Mouse (Mus musculus) hindbrain, embryonic 13.5 days (tissue): ENCODE results near the gene Vezt. TPM values are rescaled to one million over a fixed set of nuclear protein-coding genes. Genes with fewer than 3 reads are reported as not detected.

Experiments
- ATAC-seq: fragments of 200-750 bp; cut with Nextera tagmentation; 2 replicates; pipeline ENCODE4 v1.8.0; 2017; ENCODE audit warnings: moderate TSS enrichment; ENCODE audit not compliant: low FRiP score
- H3K27ac ChIP-seq: fragments of 300-500 bp; sonication (generic); 2 replicates; pipeline ENCODE4 v1.5.1; 2015; ENCODE audit warnings: inconsistent platforms, mild to moderate bottlenecking, moderate library complexity
- H3K27me3 ChIP-seq: fragments of 300-500 bp; sonication (generic); 2 replicates; pipeline ENCODE4 v1.6.1; 2015; ENCODE audit warnings: mild to moderate bottlenecking, inconsistent platforms
- H3K36me3 ChIP-seq: fragments of 300-500 bp; sonication (generic); 2 replicates; pipeline ENCODE4 v1.6.1; 2015; ENCODE audit warnings: mild to moderate bottlenecking, inconsistent platforms
- H3K4me1 ChIP-seq: fragments of 300-500 bp; sonication (generic); replicated peaks from 2 replicates; pipeline ENCODE4 v1.6.1; 2015; ENCODE audit warnings: inconsistent platforms
- H3K4me2 ChIP-seq: fragments of 300-500 bp; sonication (generic); 2 replicates; pipeline ENCODE4 v1.6.1; 2015; ENCODE audit warnings: inconsistent platforms, mild to moderate bottlenecking, moderate library complexity
- H3K4me3 ChIP-seq: fragments of 300-500 bp; sonication (generic); 2 replicates; pipeline ENCODE4 v1.5.1; 2015; ENCODE audit warnings: mild to moderate bottlenecking, inconsistent platforms
- H3K9ac ChIP-seq: fragments of 300-500 bp; sonication (generic); 2 replicates; pipeline ENCODE4 v1.6.1; 2015; ENCODE audit warnings: mild to moderate bottlenecking, inconsistent platforms
- H3K9me3 ChIP-seq: fragments of 300-500 bp; sonication (generic); 2 replicates; pipeline ENCODE4 v1.6.1; 2016; ENCODE audit warnings: inconsistent platforms
- WGBS: fragments of 180-500 bp; shearing (Covaris S2); methylation state at CpG from one replicate; pipeline ENCODE4 v1.1.7; 2015; 5-methylcytosine and 5-hydroxymethylcytosine counted together
- polyA plus RNA-seq: library from polyadenylated mRNA; unstranded; fragments of >200 nt; fragmentation: Nextera tagmentation; extraction: Ambion mirVana; gene quantifications from 2 replicates; pipeline ENCODE4 v1.2.1, GENCODE M21; 2015

Vezt gene
- polyA plus RNA-seq, 1 experiment from 2014 or later, result 65.4 TPM

DNA sequence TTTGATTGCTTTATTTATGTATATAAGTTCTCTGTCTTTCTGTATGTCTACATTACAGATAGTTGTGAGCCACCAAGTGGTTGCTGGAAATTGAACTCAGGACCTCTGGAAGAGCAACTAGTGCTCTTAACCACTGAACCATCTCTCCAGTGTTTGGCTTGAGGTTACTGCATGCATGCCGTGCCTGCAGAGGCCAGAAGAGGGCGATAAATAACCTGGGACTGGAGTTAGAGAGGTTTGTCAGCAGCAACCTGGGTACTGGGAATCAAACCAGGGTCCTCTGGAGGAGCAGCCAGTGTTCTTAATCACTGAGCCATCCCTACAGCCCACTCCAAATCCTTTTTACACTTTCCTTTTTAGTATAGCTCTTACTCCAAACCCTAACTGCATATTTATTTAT lies 118.8 kb downstream of the Vezt start:
- no peaks in the 10 kb centered on the region for H3K9me3 ChIP-seq
- H3K27me3 ChIP-seq, result no peaks in the 10 kb centered on the region
- 76% methylated on average over 2 of the region's 2 CpGs for WGBS
- no peak overlapping the region for H3K4me2 ChIP-seq
- no peak overlapping the region for H3K27ac ChIP-seq
- no peak overlapping the region for H3K4me3 ChIP-seq
- no peak overlapping the region for H3K9ac ChIP-seq
- ATAC-seq, result no peak
- H3K4me1 ChIP-seq, result 0 out of 2 replicates have a peak, but pooled peaks cover 3% of the 10 kb centered on the region
- H3K36me3 ChIP-seq, result no peaks in the 10 kb centered on the region

DNA sequence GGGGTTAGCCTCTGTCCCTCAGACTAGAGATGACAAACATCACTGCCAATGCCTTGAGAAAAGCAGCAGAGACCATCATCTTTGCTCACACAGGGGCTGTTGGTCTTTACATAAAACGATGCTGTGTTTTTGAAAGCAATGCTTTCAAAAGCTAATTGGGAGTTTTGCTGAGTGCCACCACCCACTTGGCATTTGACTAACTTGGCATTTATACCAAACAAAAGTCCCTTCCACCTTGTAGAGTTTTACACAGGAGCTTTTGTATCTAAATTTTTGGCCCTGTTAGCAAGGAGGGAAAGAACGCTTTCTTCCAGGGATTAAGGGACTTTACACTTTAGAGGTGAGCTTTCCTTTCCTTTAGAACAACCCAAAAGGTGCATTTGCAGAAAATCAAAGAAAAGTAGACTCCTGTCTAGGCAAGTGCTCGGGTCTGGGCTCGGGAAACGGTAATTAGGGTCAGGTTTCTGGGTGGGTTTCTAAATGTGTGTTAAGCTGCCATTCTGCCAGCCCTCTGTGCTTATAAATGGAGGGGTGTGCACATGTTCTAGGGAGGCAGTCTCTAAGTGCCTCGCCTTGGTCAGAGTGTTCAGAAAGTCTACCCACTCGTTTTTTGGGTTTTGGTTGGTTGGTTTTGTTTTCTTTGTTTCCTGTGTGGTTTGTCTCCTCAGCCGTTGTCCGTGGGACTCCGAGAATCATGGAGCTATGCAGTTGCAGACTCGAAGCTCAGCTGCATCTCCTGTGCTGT lies 119.9 kb downstream of the Vezt start:
- ATAC-seq, result no peak
- no peak overlapping the region for H3K27ac ChIP-seq
- H3K4me2 ChIP-seq, result no peak overlapping the region
- H3K9me3 ChIP-seq, result no peaks in the 10 kb centered on the region
- no peak overlapping the region for H3K4me3 ChIP-seq
- H3K9ac ChIP-seq, result no peak overlapping the region
- H3K27me3 ChIP-seq, result no peaks in the 10 kb centered on the region
- H3K36me3 ChIP-seq, result no peaks in the 10 kb centered on the region
- WGBS, result 44% methylated on average over 11 of the region's 11 CpGs
- H3K4me1 ChIP-seq, result 0 out of 2 replicates have a peak, but pooled peaks cover 3% of the 10 kb centered on the region

DNA sequence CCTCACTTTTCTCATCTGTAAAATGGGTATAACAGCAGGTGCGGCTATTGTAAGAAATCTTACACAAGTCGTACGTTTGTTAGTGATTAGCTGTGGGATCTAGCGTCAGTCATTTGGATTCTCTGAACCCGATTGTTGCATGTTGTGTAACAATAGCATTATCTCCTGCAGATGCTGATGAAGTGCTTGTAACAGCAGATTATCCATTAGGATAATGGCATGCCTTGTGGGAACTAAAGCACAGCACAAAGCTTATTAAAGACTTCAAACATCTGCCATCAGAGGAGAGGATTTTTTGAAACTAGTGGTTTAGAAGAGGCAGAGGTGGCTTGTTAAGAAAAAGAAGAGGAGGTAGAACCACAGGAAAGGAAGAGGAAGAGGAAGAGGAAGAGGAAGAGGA lies 122.1 kb downstream of the Vezt start:
- Histone ChIP-seq H3K9me3 (no peaks in the 10 kb centered on the region), H3K4me1 (no peaks in the 10 kb centered on the region), H3K36me3 (no peaks in the 10 kb centered on the region), H3K9ac (no peak overlapping the region), H3K27me3 (no peaks in the 10 kb centered on the region), H3K4me3 (no peak overlapping the region), H3K4me2 (no peak overlapping the region), H3K27ac (no peak overlapping the region)
- ATAC-seq, result no peak
- 84% methylated on average over 5 of the region's 5 CpGs for WGBS

- H3K27ac ChIP-seq, result no peak overlapping the region
- H3K4me1 ChIP-seq, result no peaks in the 10 kb centered on the region
- H3K9ac ChIP-seq, result no peak overlapping the region
- 84% methylated on average over 1 of the region's 1 CpGs for WGBS
- H3K4me3 ChIP-seq, result no peak overlapping the region
- H3K9me3 ChIP-seq, result no peaks in the 10 kb centered on the region
- ATAC-seq, result no peak
- no peak overlapping the region for H3K4me2 ChIP-seq
- no peaks in the 10 kb centered on the region for H3K36me3 ChIP-seq
- H3K27me3 ChIP-seq, result no peaks in the 10 kb centered on the region
These were observed 122.7 kb downstream of the Vezt start for GRCm38 (mm10) chr10:93912917-93913316.

DNA sequence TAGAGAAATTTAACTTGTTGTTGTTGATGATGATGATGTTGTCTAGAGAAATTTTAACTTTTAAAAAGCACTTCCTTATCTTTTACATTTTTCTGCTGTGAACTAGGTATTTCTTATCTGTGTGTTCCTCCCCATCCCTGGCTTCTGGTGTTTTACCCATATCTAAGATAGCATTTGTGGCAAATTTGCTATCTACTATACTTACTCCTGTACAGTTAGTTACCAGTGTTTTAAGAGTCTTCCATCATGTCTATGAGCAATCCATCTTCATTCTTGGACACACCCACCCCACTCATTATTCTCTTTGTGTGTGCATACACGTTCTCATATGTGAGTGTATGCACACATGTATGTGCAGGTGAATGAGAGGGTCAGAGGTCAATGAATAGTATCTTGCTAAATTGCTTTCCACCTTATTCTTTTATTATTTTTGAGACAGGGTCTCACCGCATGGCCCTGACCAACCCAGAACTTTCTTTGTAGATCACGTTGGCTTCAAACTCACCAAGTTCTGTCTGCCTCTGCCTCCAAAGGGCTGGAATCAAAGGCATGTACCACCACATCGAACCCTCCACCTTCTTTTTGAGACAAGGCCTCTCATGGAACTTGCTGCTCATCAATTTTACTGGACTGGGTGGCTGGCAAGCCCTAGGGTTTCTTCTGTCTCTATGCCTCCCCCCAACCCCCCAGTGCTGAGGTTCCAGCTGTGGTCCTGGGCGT lies 123.3 kb downstream of the Vezt start:
- Histone ChIP-seq H3K4me2 (no peak overlapping the region), H3K9me3 (no peaks in the 10 kb centered on the region), H3K36me3 (no peaks in the 10 kb centered on the region), H3K27ac (no peak overlapping the region), H3K4me3 (no peak overlapping the region), H3K4me1 (no peaks in the 10 kb centered on the region), H3K27me3 (no peaks in the 10 kb centered on the region), H3K9ac (no peak overlapping the region)
- 82% methylated on average over 5 of the region's 5 CpGs for WGBS
- no peak for ATAC-seq

GRCm38 (mm10) chr10:93911326-93911725 lies 124.3 kb downstream of the Vezt start:
- no peak overlapping the region for H3K4me3 ChIP-seq
- H3K9ac ChIP-seq, result no peak overlapping the region
- 90% methylated on average over 5 of the region's 5 CpGs for WGBS
- no peak overlapping the region for H3K4me2 ChIP-seq
- no peaks in the 10 kb centered on the region for H3K4me1 ChIP-seq
- H3K27ac ChIP-seq, result no peak overlapping the region
- no peaks in the 10 kb centered on the region for H3K9me3 ChIP-seq
- no peaks in the 10 kb centered on the region for H3K36me3 ChIP-seq
- no peak for ATAC-seq
- H3K27me3 ChIP-seq, result no peaks in the 10 kb centered on the region

DNA sequence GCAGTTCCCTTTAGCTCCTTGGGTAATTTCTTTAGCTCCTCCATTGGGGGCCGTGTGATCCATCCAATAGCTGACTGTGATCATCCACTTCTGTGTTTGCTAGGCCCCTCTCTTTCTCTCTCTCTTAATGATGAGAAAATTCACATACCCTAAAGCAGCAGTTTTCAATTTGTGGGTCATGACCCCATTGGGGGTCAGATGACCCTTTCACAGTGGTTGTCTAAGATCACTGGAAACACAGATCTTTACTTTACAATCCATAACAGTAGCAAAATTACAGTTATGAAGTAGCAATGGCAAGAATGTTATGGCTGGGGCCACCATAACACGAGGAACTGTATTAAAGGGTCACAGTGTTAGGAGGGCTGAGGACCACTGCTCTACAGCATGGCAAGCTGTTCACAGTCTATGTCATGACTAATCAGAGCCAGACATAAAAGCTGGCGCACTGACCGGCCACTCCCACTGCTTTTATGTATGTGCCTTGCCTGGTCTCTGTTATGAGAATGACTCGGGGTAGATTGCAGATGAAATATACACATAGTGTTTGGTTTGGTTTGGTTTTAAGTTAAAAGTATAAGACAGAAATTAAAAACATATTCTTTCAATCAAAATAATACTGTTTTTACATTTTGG lies 125.7 kb downstream of the Vezt start:
- Histone ChIP-seq H3K27ac (no peak overlapping the region), H3K4me3 (no peak overlapping the region), H3K9ac (no peak overlapping the region), H3K36me3 (no peaks in the 10 kb centered on the region), H3K4me1 (no peaks in the 10 kb centered on the region), H3K27me3 (no peaks in the 10 kb centered on the region), H3K4me2 (no peak overlapping the region), H3K9me3 (no peaks in the 10 kb centered on the region)
- ATAC-seq, result no peak
- WGBS, result 75% methylated on average over 5 of the region's 5 CpGs

DNA sequence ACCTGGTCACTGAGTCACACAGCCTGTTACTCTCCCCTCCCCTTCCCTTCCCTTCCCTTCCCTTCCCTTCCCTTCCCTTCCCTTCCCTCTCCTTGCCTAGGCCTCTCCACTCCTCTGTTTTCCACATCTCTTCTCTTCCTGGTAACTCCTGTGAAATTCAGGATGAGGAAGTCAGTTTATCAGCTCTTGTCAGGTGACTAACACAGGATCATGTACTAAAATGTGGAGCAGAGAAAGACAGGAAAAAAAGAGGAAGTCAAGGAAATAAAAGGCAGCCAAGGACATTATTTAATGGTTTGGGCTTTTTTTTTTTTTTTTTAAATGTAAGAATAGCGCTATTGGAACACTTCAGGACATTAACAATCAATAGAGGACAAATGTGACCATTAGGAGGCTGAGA lies 126.6 kb downstream of the Vezt start:
- Histone ChIP-seq H3K4me3 (no peak overlapping the region), H3K9ac (no peak overlapping the region), H3K4me2 (no peak overlapping the region), H3K4me1 (no peaks in the 10 kb centered on the region), H3K9me3 (no peaks in the 10 kb centered on the region), H3K27ac (no peak overlapping the region), H3K27me3 (no peaks in the 10 kb centered on the region), H3K36me3 (no peaks in the 10 kb centered on the region)
- ATAC-seq, result no peak
- WGBS, result 100% methylated on average over 1 of the region's 1 CpGs

DNA sequence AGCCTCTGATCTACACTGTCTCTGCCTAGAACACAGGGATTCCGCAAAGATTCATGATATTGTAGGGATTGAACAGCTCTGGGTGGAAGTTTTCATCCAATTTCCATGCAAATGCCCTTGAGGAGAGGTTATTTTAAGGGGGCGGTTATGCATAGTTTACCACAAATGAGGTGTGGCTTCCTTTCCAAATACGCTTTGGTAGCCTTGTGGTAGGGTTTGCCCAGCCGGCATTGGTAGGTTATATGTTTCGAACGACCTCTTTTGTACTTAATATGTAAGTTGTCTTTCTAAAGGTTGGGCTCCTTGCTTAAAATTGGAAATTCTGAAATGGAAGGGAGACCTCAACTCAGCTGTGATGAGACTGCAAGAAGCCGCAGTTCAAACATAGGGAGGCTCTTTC lies 127.1 kb downstream of the Vezt start:
- no peaks in the 10 kb centered on the region for H3K36me3 ChIP-seq
- no peak overlapping the region for H3K4me3 ChIP-seq
- no peak for ATAC-seq

DNA sequence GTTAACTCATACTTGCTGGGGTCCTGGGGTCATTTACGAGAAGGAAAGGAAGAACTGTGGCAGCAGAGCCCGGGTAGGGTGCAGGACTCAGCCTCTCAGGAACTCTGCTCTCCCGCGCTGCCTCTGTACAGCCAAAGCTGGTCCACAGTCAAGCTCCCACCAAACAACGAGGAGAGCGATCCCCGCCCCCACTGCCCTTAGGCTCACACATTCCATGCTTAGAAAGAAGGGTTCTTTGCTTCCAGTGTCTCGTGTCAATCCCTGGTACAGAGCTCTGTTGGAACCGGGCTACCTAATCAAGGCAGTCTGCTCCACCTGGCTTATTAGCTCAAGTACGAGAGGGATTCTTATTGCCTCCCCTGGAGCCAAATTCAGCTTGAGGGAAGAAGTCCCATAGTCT lies 128.2 kb downstream of the Vezt start:
- 63% methylated on average over 10 of the region's 10 CpGs for WGBS
- Histone ChIP-seq H3K36me3 (no peaks in the 10 kb centered on the region), H3K9me3 (no peaks in the 10 kb centered on the region), H3K4me2 (no peak overlapping the region), H3K9ac (no peak overlapping the region), H3K4me3 (no peak overlapping the region), H3K27me3 (no peaks in the 10 kb centered on the region), H3K4me1 (no peaks in the 10 kb centered on the region), H3K27ac (no peak overlapping the region)
- no peak for ATAC-seq

More for the DNA sequence above, 127.1 kb downstream of the Vezt start:
- no peaks in the 10 kb centered on the region for H3K4me1 ChIP-seq
- 96% methylated on average over 7 of the region's 7 CpGs for WGBS
- no peak overlapping the region for H3K4me2 ChIP-seq
- no peaks in the 10 kb centered on the region for H3K9me3 ChIP-seq
- no peak overlapping the region for H3K27ac ChIP-seq
- no peaks in the 10 kb centered on the region for H3K27me3 ChIP-seq
- no peak overlapping the region for H3K9ac ChIP-seq

DNA sequence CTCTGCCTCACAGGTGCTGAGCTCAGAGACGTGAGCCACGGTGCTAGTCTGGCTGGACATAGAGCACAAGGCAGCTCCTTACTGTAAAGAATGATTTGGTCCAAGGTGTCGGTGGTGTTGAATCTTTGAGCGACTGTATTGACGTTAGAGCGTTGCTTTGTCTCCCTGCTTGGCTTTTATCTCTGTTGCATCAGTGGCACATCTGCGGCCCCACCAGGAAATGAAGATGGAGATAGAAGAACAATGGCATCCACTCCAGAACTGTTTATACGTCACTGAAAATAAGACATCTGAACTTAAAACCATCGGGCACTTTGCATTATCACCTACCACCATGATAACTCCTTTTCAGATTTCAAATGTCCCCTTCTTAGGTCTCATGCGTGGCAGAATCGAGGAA lies 135.7 kb downstream of the Vezt start:
- Histone ChIP-seq H3K27ac (no peak overlapping the region), H3K9me3 (no peaks in the 10 kb centered on the region), H3K36me3 (no peaks in the 10 kb centered on the region), H3K4me1 (no peaks in the 10 kb centered on the region), H3K9ac (no peak overlapping the region), H3K4me3 (no peak overlapping the region), H3K4me2 (no peak overlapping the region), H3K27me3 (no peaks in the 10 kb centered on the region)
- no peak for ATAC-seq
- 91% methylated on average over 11 of the region's 11 CpGs for WGBS

- Histone ChIP-seq H3K9me3 (no peaks in the 10 kb centered on the region), H3K9ac (no peak overlapping the region), H3K36me3 (no peaks in the 10 kb centered on the region), H3K4me2 (no peak overlapping the region), H3K4me3 (no peak overlapping the region), H3K27ac (no peak overlapping the region), H3K4me1 (no peaks in the 10 kb centered on the region), H3K27me3 (no peaks in the 10 kb centered on the region)
- 61% methylated on average over 2 of the region's 2 CpGs for WGBS
- no peak for ATAC-seq
These were observed 136.3 kb downstream of the Vezt start for GRCm38 (mm10) chr10:93899303-93899702.
